Mouse (Mus musculus) large intestine, adult 2 months (tissue): Measurements from ENCODE around the gene Hikeshi. TPM values are rescaled to one million over a fixed set of nuclear protein-coding genes. Genes with fewer than 3 reads are reported as not detected.

Experiments
- DNase-seq: peaks from one replicate; pipeline ENCODE4 v3.0.0-alpha.2; 2012; ENCODE audit warnings: low read depth, low spot score
- WGBS: fragments of 180-500 bp; shearing (Covaris S2); methylation state at CpG from one replicate; pipeline ENCODE4 v1.1.7; 2018; 5-methylcytosine and 5-hydroxymethylcytosine counted together
- polyA plus RNA-seq: library from polyadenylated mRNA; depleted of rRNA; stranded (reverse); fragments of >200 nt; gene quantifications from 2 replicates; pipeline ENCODE4 v1.2.3, GENCODE M21; 2012; rRNA removed

Gene Hikeshi
- polyA plus RNA-seq, 1 experiment = 66.2 TPM

DNA sequence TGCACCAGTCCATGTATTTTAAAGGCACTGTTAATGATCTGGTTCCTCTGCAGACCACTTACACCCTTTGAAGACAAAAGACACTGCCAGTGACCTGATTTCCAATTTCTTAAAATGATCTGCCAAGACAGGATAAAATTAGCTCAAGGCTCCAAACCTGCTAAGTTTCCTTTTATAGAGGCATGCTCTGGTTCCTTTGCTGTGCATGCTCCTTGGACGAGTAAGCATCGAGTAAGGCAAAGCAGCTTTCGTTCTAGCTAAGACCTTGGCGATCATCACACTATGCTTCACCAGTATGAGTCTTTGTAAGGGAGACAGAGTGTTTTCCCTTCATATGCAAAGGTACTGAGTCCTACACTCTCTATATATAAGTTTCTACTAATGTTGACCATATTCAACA lies 23.2 kb downstream of the Hikeshi start:
- no peak for DNase-seq
- WGBS = 90% methylated on average over 4 of the region's 4 CpGs

DNA sequence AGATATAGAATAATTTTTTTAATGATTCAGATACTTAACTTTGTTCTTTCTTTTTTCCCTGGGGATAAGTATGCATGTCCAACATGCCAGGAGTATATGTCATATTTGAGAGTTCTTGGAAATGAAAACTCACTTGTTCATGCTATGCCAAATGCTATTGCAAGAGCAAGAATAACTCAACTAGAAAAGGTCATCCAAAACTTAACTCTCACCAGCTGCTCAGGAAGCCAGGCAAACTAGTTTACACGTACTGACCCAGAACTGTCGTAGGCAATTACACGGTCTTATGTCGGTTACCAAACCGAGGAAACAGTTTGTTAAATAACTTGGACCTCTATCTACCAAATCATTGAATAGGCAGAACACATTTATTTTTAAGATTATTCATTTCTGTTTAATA lies 24.3 kb downstream of the Hikeshi start:
- WGBS = 82% methylated on average over 5 of the region's 5 CpGs
- DNase-seq = no peak

DNA sequence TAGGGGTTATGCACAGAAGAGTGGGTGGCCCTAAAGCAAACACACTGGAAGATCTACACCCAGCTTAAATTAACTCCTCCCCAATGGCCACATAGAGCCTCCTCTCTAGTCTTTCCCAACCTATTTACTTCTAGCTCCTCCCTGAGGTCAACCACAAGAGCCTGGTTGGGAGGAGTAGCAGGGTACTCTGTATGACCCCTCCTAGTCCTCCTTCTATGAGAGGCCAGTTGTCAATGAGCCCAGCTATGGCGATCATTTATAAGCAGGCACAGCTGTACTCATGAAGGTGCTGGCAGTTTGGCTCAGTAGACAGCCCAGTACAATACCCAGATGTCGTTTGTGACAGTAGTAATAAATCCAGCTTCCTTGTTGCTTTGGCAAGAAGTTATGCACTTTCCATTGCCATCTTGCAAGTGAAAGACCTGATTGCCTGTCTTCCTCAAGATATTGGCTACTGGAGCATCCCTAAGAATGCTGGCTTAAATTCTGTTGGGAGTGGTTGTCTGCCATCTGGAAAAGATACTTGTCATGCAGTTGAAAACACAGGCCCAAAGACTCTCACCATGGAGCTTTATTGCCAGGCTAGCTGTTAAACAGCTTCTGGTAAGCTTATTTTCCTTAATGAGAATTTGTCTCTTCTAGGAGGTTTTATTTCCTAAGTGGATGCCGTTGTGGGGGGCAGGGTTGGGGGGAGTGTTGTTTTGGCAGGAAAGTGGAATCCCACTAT lies 27.4 kb downstream of the Hikeshi start:
- WGBS = 40% methylated on average over 3 of the region's 3 CpGs
- DNase-seq = no peak

DNA sequence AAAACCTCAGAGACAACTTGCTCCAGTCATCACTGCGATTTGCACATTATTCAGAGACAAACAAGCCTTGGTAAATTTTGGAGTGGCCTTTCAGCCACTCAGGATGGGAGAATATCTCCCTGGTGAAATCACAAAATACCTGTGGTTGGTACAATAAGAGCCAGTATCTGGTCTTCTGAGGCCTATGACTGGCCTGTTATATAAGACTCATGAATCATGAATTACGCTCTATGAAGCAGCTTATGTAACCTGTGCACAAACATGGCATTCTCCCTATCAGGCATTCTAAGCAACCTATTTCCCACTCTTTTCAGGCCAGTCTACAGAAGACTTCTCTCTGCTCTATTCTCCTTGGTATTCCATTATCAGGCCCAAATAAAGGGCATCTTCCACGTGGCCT lies 28.6 kb downstream of the Hikeshi start:
- WGBS = 89% methylated on average over 3 of the region's 3 CpGs
- DNase-seq = no peak

DNA sequence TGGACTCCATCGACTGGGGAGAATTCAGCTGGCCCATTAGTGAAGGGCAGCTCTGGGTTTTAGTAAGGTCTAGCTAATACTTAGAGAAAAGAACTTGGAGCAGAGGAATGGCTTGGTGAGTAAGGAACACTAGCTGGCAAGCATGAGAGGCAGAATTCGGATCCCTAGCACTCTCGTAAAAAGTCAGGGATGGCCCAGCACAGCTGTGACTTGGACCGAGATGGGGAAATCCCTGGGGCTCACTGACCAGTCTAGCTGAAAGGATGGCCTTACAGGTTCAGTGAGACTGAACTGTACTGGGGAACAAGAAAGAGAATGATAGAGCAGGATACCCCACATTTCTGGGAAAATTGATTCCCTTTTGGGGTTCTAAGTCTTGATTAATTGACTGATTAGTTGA lies 31.3 kb downstream of the Hikeshi start:
- no peak for DNase-seq
- 44% methylated on average over 4 of the region's 4 CpGs for WGBS

DNA sequence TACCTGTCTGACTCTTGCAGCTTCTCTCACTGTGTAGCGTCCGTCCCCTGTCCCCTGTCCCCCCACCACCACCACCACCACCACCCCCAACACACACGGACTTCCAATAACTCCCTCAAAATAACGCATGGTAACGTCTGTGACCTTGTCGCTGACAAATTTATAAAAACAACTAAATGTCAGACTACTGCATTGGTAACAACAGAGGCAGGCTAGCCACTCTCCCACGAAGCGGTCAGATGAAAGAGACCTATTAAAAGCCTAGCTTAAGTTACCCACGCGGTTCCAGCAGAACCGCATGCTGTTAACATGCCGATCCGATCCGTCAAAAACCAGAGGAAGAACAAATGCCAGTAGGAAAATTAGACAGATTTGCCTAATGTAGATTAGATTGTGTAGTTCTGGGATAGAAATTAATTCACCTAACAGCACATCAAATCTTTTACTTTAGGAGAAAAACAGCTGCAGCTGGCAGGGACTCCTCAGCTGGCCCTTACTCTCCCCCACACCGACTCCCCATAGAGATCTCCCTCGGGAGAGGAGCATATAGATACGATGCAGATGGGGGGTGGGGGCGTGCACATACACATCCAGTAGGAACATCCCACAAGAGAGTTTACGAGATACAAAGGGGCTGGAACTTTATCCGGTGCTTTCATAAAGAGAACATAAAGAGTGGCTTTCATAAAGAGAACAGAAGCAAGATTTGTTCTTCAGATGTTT lies 31.9 kb downstream of the Hikeshi start:
- no peak for DNase-seq
- WGBS = 73% methylated on average over 20 of the region's 20 CpGs

DNA sequence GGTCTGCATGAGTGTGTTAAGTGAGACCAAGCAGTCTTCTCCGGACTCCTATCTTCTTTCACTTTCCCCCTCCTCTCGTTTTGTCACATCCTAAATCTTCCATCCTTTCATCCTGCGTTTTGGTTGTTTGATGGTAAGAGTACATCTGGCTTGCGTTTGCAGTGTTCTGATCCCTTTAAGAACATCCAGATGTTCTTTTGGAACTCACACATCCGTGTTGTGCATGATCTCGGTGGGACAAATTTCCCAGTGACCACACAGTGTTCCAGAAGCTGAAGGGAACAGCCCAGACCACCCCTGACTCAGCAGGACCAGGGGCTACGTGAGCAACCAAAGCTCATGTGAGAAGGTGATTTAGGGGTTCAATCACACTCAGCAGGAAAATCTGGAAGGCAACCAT lies 32.6 kb downstream of the Hikeshi start:
- 66% methylated on average over 7 of the region's 7 CpGs for WGBS
- no peak for DNase-seq

DNA sequence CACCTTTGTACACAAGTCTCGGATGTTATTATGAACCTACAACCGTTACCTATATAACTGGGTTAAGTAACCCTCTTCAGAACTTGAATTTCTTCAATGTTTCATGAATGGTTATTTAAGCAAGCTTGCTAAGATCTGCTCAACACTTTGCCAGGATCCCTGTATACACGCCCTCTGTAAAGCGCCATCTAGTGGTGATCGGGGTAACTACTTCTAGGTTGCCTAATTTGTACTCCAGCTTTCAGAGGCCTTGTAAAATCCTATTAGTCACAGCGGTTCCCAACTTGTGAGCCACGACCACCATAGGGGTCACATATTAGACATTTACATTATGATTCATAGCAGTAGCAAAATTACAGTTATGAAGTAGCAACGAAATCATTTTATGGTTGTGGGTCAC lies 33.1 kb downstream of the Hikeshi start:
- DNase-seq = peak; percentile 39
- 25% methylated on average over 8 of the region's 8 CpGs for WGBS

DNA sequence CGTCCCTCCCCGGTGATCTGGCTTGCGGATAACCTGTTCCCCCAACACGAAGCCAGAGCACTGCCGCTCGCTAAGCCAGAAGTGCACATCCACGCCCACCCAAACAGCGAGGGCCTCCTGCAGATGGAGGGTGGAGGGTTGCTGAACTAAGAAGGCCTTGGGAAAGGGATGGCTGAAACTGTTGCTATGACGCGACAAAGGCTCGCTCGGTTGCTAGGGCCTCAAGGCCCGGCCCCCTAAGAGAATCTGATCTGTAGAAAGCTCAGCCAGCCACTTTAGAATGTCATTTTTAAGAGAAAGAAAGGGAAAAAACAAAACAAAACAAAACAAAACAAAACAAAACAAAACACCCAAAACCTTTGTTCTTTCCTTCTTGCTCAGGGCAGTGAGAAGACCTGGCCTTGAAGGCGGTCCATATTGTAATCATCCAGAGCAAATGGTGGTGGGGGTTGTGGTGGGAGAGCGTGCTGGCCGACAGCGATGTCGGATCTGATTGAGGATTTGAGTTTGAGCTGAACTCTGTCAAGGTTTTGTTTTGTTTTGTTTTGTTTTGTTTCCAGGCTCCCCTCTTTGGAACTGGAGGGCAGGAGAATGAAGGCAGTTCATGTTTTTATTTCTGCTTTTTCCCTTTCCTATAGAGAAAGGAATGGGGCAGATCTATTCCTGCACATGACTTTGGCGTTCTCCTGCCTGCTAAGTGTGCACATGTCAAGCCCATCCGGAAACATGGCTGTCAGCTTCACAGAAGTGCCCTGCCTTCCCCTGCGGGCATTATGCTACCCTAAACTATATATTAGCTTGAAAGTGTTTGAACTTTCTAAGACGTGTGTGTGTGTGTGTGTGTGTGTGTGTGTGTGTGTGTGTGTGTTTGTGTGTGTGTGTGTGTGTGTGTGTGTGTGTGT lies 37.3 kb downstream of the Hikeshi start, which contains the start of gene Ccdc81:
Gene Ccdc81 (minus strand): TSS at position 188 of the 902 bp plus-strand sequence.
- DNase-seq = no peak
- 62% methylated on average over 22 of the region's 22 CpGs for WGBS

DNA sequence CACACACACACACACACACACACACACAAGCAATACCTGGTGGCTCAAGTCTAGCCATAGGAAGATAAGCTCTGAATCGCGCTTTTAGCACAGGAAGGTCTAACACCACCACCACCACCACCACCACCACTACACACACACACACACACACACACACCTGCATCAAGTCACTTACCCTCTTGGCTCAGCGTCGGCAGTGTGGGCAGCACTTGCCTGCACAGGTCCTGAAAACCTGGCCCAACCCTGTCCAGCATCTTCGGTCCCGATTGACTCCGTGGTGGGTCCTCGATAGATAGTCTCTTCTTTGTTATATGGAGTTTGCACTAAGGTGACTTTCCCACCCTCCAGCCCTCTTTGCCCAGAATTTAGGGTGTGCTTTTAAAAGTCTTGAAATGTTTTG lies 38.0 kb downstream of the Hikeshi start:
- no peak for DNase-seq
- WGBS = 85% methylated on average over 8 of the region's 8 CpGs

DNA sequence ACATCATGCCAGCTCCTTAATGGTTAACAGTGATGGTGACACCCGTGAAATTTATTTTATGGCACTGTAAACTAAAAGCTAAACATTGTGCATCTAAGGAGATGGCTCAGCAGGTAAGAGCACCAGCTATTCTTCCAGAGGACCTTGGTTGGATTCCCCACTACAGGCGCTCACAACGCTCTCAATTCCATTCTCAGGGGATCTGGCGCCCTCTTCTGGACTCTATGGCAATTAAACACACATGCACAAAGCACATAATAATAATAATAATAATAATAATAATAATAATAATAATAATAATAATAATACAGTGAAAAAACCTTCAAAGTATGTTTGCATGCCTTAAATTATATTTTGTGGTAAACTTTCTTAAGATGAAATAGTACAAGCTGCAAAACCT lies 49.1 kb downstream of the Hikeshi start:
- DNase-seq = no peak
- 30% methylated on average over 4 of the region's 4 CpGs for WGBS

DNA sequence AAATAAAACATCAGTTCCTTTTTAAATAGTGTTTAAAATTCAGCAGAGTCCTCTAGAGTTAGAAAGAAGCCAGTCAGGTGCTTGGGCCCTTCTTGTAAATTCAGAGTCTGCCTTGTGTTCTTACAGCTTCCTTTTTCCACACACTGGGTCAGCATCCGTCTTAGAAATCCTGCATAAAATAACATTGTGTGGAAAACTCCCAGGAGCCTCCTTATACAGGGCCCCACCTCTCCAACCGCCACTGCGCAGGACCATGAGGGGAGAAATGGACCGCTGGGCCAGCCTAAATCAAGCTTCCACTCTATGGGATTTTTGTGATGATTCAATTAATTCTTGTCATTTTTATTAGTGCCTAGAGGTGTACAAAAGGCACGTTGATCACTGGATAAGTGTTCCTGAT lies 49.6 kb downstream of the Hikeshi start:
- WGBS = 77% methylated on average over 5 of the region's 5 CpGs
- DNase-seq = no peak

DNA sequence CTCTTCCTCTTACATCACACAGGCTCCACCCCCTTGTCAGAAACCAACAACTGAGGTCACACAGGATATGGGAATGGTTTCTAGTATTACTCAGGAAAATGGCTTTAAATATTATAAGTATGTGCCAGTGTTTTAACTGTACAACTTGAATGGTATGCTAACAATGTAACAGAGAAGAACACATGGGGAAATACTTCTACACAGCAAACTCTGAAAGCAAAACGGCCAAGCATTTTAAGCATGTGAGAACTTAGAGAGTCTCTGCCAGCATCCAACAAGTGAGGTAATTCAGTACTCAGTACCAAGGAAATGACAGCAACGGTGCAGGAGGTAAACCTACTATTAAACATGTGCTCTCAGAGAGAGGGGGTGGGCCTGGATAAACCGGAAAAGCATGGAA lies 56.5 kb downstream of the Hikeshi start:
- no peak for DNase-seq
- 45% methylated on average over 3 of the region's 3 CpGs for WGBS

DNA sequence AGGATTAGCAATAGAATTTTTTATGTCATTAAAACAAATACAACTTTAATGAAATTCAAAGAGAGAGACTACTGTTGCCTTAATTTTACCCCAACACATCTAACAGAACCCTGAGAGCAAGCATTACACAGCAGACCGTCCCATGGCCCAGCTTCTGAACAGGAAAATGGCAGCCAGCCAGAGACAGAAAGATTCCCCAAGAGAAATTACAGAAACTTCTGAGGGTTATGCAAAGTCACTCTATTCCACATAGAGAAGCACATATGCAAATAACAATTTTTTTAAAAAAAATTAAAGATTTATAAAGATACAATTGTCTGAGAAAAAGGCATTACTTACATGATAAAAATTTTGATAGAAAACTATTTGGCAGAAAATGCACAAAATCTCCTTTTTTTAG lies 61.3 kb downstream of the Hikeshi start:
- 64% methylated on average over 1 of the region's 1 CpGs for WGBS
- no peak for DNase-seq

Other genes with a start within 250 kb of the Hikeshi start
- gene Ccdc81, start 37.6 kb downstream of the Hikeshi start, polyA plus RNA-seq = not detected in 2 replicates
- gene Eed, start 39.8 kb upstream of the Hikeshi start, polyA plus RNA-seq = 9.8 and 17.8 TPM in 2 replicates
- gene Picalm, start 189.0 kb upstream of the Hikeshi start, polyA plus RNA-seq = 38.5 and 68.6 TPM in 2 replicates